Mouse (Mus musculus): ENCODE results near the gene Sorcs1.

Gene Sorcs1

DNA sequence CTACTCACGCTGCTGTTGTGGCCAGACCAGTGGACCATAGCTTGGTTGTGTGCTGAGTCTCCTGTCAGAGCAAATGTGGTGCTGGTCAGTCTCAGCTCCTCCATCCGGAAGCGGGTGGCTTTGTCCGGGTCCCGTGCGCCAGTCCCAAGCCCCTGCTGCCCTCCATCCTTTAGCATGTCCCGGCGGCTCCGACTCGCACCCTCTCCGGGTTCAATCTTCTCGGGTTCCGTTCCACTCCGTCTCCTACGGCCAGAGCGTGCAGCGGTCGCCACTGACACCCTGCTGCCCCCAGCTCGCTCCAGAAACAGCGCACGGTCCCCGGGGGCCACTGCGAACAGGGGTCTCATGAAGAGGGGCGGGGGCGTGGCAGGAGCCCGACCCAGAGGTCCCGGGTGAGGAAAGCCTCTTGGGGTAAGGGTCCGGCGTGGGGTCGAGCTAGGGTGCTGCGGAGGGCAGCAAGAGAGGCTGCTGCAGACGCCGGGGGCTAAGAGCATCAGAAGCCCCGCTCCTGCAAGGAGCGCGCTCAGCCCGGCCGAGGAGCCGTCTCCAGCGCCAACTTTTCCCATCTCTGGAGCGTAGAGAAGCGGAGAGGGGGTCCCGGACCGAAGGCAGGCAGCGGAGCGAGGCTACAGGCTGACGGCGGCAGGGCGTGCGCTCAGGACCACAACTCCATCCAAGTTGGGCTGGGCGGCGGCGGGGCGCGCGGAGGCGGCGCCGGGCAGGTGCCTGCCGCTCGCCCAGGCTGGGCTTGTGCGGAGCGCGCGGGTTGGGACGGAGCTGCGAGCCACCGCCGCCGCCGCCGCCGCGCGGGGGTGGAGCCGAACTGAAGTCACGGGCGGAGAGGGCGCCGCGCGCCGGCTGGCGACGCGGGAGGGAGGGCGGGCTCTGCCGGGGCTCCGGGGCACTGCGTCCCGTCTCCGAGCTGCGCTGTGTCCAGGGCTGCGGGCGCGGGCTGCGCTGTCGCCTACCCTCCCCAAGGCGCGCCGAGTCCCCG lies at the start of gene Sorcs1:
Sorcs1 (minus strand) TSS at position 744 of the 994 bp plus-strand sequence.
- DNase-seq (ENCODE audit: low spot score): no peak

DNA sequence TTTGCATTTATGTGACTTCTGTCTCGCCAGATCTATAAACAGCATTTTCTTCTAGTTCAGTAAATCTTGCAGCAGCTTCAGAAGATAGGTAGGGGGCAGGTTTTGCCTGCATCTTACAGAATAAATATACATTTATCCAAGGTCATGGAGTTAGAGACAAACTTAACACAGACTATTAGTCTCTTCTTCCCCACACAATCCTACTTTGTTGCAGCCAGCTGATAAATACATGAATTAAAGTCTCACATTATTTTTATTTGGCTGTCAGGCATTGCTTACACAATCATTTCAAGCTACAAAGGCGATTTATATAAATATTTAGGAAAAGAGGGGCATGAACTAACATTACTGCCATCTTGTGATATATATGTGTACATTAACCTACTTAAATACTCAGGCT lies 4.8 kb upstream of the Sorcs1 start:
- DNase-seq (ENCODE audit: low spot score): no peak

DNA sequence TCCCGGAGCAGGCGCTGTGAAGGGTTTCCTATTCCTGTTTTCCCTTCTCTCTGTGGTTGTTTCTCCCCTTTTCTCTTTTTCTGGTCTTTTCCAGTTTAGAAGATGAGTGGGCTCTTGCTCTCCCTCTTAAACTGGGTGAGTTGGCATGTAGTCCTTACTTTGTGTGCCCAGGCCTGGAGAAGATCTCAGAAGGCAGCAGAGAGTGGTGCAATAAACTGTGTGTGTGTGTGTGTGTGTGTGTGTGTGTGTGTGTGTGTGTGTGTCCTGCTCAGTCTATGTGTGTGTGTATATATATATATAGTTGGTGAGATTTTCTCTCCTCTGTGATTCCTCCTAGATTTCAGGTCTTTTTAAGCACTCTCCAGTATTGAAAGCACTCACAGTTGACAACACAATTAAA lies 500 bp upstream of the Sorcs1 start:
- no peak for DNase-seq (ENCODE audit: low spot score)

DNA sequence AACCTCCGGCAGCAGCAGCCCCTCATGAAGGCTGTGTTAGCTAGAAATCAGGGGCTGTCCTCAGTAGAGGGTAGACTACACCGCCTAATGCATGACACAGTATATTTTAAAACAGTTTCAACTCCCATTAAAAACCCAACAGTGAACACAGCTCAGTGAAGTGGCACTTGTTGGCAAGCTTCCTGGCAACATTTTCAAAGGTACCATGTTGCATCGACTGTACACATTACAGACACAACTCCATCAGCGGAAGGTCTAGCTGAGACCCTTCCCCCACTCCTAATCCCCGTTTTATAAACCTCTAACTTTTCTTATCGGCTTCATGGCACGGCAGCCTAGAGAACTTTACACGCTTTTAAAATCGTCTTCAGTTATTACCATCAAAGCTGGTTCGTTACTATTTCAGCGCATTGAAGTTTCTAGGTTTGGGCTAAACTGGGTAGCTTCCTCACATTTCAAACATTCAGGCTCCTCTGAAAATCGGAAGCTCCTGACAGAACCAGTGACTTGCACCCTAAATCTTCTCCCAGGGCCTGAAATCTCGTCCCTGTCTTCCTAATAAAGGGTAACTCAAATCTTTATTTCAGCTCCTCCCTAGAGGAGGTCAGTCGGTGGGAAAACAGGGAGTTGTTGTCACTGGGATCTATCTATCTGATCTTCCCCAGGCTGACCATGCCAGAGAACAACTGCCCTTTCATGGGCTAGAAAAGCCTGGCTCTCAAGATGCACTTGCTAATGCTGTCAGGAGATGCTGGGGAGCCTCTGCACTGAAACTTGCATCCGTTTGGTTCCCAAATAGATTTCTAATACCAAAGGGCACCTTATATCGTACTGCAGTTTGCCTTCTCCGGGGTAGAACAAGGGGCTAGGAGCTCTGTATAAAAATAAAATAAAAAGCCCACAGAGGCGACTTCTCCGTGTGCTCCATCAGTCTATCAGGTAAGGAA lies 1.6 kb downstream of the Sorcs1 start:
- no peak for DNase-seq (ENCODE audit: low spot score)

DNA sequence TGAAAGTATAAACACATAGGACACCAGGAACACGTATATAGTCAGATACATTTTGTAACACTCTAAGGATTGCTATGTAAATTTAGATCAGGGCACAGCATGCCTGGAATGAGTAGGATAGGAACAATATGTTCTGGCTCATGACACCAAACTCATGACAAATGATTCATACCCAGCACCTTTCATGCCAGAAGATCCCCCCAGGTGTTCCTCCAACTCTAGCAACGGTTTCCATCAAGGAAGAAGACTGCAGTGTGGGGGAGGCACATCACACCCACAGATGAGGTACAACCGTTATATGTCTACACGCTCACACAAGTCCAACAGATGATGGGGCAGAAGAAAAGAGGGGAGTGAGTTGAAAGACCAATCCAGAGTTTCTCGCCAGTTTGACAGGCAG lies 3.5 kb downstream of the Sorcs1 start:
- no peak for DNase-seq (ENCODE audit: low spot score)

DNA sequence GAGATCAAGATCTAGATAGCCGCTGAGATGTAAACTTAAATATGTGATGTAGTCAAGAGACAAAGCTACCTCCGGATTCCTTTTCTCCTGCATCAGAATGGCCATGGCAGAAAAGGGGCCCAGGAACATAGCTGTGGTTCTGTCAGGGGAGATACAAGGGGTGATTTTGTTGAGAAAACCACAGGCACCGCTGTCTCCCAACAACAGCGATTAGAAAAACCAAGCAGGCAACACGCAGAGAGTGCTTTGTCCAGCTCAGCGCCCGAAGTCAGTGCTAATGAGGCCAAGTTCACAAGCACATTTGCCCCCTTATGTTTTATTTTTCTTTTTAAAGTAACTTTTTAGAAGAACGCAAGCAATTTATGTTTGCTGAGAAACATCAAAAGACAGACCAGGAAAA lies 10.9 kb downstream of the Sorcs1 start:
- no peak for DNase-seq (ENCODE audit: low spot score)

DNA sequence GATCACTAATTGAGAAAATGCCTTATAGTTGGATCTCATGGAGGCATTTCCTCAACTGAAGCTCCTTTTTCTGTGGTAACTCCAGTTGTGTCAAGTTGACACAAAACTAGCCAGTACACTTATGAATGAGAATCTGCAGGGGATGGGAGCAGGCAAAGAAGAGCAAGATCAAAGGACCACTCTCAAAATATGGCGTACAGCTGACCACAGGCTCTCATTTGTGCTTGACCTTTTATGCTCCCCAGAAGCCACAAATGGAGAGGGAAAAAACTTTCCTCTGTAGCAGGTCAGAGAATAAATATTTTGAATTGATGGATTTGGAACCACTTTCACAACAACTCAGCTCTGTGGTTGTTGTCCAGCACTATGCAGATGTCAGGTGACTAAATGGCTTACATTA lies 14.1 kb downstream of the Sorcs1 start:
- DNase-seq (ENCODE audit: low spot score): no peak

DNA sequence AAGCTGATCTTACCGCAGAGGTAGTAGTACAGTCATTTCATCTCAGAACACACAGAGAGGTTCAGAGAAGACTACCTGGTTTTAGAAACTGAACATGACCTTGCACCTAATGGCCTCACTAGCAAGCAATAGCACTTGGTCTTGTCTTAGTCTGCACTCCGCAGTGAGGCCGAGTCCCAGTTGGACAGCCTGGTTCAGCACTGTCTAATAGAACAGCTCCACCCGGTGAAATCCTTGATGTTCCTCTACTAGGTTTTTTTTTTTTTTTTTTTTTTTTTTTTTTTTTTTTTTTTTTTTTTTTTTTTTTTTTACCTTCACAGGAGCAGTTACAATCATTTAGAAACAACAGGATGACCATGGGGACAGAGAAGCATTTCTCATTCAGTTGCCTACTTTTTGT lies 19.3 kb downstream of the Sorcs1 start:
- DNase-seq (ENCODE audit: low spot score): no peak

DNA sequence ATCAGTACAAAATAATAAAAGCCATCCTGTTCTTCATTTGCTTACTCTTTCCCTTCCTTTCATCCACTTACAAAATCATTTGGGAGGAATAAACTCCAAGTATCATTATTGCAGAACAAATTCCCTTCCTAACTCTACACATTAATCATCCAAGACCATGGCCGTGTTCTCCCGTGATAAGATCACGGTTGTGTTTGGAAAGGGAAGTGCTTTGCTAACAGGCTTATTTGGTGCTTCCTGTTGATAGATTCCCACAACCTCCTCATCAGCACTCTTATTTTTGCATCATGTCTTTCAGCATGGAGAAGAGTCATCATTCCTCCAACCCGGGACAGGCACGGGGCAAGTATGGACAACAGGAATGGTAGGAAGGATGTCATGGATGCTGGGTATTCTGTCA lies 25.7 kb downstream of the Sorcs1 start:
- DNase-seq (ENCODE audit: low spot score): no peak

DNA sequence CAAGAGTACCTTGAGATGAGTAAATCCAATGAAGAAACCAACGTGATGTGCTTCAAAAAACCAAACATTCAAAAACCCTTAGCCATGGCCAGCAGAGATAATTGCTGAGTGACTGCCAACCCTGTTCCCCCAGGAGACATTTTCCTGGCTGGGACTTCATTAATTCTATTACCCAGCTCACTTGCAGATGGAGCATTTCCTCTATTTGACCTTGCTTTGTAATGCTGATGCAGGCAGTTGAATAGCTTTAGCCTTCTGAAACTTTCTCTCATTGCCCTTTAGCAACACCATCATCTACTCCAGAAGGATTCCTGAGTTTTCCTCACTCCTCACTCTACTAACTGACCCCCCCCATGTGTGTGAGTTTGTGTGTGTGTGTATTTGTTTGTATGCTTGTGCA lies 34.6 kb downstream of the Sorcs1 start:
- DNase-seq (ENCODE audit: low spot score): no peak

DNA sequence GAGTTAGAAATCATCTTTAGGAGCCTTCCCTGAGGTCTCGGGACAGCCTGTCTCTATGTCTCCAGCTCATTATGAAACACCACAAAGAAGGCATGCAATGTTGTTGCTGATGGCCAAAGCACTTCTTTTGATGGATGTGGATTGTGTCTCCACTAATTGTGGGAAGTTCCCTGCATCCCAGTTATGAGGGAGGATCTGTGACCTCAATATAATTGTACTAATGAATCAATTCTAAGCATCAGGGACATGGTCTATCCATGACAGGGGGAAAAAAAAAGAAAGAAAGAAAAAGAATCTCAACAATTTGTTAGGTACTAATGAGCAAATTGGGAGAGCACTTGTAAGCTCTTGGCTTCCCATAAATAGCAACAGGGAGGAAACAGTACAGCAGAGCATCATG lies 36.3 kb downstream of the Sorcs1 start:
- no peak for DNase-seq (ENCODE audit: low spot score)

DNA sequence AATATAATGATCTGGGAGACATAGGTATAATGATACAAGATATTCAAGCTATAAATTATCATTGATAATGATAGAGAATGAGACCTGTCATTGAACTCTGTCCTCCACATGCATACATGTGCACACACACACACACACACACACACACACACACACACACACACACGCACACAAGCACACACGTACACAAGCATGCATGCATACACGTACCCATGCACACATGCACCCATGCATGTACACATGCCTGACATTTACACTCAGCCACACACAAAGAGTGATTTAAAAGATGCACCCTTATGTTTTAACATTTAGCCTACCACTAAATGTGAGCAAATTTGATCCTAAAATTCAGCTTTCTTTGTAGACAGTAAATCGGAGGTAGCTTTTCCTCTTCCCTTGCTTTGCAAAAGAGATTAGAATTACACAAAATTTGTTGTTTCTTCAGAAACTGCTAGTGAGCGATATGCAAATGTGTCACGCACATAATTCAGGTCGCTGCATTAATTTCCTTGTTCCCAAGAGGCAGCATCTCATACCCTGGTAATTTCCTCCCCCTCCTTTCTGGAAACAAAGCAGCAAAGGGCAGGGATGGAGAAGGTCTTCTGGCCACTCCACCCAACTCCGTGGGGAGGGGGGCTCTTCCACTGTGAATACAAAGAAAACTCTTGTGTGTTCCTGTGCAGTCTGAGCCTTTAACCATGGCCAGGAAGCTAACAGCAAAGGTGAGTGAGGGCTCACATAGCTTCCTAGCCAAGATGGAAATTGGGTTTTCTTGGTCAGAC lies 38.0 kb downstream of the Sorcs1 start:
- no peak for DNase-seq (ENCODE audit: low spot score)

DNA sequence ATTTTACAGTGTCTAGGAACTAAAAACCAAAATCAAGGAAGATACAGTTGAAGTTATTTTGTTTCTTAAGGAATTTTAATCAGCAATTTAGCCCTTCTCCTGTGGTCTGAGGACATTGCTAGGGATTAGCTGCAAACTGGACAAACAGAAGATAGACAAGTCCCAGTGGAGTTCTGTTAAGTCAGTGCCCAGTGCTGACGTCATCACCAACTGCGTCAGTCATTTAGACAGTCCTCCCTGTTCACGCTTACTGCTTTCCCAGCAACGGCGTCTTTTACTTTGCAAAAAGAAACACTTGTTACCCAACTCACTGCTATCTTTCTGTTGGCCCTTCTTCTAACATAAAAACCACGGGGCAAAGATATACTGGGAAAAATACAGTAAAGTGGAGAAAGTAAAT lies 40.3 kb downstream of the Sorcs1 start:
- no peak for DNase-seq (ENCODE audit: low spot score)

DNA sequence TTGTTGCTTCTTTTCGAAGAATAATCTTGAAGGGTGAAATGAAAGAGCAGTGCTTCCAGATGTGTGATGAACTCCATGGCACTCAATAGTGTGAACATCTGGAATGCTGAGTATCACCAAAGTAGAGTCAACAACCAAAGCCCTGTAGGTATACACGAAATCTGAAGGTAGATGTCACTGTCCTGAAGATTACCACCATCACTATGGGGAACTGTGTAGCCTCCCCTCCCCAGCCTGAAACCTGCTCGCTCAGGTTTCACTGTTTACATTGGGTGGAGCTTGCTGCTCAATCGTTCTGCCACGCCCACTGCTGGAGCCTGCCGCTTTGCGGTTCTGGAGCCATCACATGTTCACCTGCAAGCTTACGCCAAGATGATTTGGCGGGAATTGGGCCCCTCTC lies 64.4 kb downstream of the Sorcs1 start:
- no peak for DNase-seq (ENCODE audit: low spot score)

DNA sequence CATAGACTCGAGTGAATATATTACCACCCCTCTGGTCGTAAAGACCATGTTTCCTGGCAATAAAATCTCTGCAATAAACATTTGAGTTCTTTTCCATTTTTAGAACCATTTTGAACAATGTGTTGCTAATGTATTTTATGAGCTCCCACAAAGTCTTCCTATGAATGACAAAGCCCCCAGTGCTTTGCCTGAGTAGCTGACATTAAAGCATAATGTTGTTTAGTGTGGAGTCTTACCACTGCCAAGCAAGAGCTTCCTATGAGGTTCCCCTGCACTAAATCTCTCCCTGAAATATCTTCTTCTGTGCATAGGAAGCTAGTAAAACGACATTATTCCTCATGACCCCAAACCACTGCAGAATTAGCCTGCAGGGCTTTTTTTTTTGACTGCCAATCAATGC lies 66.8 kb downstream of the Sorcs1 start:
- DNase-seq (ENCODE audit: low spot score): no peak

DNA sequence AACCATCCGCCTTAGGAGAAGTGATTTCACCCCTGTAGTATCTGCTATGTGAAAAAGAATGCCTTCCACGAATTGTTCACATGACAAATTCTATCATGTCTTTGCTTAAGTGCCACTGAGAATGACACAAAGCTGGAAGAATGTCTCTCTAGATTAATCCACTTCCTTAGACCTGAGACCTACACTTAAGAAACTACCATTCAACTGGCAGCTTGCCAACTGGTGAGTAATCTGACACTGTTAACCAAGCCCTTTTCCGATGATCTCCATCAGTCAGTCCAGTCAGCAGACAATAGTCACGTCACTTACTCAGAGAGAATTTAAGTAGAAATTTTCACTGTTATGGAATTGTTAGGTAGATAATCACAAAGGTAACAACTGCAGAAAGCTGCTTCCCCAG lies 74.6 kb downstream of the Sorcs1 start:
- DNase-seq (ENCODE audit: low spot score): no peak

DNA sequence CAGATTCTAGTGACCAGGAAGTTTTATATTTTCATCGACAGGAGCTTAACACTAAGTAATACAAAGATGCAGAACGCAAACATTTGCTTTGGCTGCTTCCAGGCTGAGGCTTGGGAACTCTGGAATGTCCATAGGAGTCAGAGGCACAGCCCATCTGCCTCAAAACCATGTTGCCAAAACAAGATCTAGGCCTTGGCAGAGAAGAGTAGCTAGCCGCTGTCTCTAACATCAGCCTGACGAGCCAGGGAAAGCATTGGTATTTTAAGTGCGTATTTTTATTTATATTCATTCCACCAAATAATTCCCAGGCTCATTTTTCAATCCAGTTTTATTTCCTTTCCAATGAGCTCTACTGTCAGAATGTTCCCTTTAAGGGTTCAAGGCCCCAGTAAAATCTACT lies 75.1 kb downstream of the Sorcs1 start:
- no peak for DNase-seq (ENCODE audit: low spot score)

DNA sequence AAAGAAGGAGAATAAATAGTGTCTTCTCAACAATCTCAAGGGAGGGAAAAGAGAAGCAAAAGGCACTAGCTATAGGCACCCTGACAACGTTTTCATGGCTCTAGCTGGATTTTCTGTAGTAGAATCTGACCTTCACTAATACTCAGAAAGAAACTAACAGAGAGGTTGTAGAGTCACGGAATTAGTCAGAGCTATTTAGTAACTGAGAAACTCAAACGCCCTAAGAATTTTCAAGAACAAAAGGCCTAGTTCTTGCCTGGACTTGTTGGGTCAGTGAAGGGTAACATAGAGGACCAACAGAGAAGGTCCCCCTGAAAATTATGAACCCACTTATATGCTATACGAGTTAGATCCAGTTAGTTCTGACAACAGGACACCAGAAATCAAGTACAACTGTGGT lies 81.1 kb downstream of the Sorcs1 start:
- no peak for DNase-seq (ENCODE audit: low spot score)

DNA sequence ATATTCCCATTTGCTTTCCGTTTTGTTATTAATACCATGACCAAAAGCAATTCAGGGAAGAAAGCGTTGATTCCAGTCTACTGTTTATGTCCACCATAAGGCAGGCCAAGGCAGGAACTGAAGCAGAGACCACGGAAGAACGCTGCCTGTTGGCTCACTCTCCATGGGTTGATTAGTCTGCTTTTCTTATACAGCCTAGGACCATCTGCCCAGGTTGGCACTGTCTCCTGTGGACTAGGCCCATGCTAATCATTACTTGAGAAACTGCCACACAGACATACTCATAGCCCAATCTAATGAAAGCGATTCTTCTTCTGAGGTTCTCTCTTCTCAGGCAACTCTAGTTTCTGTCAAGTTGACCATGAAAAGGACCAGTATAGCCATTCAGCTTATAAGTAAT lies 92.3 kb downstream of the Sorcs1 start:
- no peak for DNase-seq (ENCODE audit: low spot score)

DNA sequence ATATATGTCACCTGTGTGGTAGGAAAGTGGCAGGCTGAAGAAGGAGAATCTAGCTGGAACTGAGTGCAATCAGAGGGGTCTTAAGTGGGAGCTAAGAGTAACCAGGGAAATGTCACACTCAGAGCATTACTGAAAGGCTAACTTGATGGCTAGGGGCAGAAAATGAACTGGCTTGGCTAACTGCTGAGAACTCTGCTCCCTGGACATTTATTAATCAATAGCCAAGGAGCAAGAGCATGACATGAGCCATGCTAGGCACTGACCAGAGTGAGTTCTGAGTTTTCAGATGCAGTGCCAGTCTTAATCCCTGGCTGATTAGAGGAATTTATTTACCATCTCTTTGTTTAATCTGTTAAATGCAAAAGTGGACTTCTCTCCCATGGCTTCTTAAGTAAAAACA lies 95.5 kb downstream of the Sorcs1 start:
- DNase-seq (ENCODE audit: low spot score): no peak

DNA sequence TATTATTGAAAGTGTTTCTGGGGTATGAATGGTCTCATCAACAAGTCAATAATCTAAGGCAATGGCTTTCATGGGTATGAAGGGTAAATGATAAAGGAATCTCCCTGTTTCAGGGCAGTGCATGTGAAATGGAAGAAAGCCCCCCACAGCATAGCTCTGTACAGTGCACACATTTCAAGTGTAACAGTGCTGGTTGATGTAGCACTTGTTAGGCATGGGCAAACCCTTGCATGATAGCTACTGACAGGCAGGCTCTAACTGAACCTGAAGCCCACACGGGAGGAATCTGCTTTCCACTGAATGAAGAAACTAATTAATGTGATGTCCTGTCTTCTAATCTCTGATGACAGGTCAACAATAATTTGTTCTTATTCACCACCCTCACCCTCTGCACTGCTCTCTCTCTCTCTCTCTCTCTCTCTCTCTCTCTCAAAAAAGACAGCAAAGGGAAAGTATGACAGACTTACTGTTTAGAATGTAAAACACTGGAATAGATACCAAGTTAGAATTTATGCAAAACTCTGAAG lies 108.7 kb downstream of the Sorcs1 start:
- no peak for DNase-seq (ENCODE audit: low spot score)

DNA sequence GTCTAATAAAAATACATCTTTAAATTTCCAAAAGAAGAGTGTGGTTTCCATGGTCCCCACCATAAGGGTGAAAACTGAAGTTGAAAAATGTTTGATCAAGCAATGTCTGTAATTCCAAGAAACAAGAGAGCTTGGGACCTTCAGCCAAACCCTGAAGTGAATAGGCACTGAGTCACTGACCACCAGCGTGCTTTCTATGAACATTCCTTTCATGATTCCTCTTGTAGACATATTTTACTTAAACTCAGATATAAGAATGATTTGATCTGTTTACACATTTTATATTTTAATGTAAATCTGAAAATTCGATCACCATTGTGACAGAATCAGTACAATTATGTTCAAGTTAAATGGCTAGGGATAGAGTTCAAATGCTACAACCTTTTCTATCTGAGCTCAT lies 112.1 kb downstream of the Sorcs1 start:
- DNase-seq (ENCODE audit: low spot score): no peak
